Mouse (Mus musculus): ENCODE data around the gene Speer4d. TPM values are rescaled to one million over a fixed set of nuclear protein-coding genes. Genes with fewer than 3 reads are reported as not detected.
A peak's percentile ranks its signal among the peaks of the same experiment; 100 is the strongest.
"Not testable (repeated sequence)": the region's sequence is repeated elsewhere in the genome, so short reads cannot be mapped to it uniquely, and the experiment has no call there.

Speer4d gene
- total RNA-seq (2021), result not detected
- long read RNA-seq, experiment 1, result 0 reads
- long read RNA-seq, experiment 2, result 0 reads

DNA sequence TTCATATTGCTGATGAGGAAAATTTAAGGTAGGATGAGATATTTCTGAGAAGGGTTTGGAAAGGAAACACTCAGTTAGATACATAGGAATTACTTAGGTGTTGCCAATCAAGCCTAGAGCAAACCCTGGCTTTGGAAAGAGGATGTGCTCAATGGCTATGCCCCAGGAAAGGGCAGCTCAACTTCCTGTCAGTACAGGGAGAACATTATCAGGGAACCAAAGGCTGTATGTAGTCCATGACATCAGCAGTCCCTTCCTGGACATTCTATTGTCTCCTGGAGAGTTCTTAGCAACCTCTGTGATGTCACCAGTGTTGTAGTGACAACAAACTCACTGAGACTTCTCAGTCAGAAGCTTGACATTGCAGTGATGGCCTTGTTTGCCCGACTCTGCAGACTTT, at the start of gene Speer4d:
Gene Speer4d, plus strand, starts transcription at position 301 of the 400 bp plus-strand sequence.
- not testable (repeated sequence) for DNase-seq (ENCODE audit: low spot score in 2 of 2); H3K27ac ChIP-seq; H3K4me3 ChIP-seq

DNA sequence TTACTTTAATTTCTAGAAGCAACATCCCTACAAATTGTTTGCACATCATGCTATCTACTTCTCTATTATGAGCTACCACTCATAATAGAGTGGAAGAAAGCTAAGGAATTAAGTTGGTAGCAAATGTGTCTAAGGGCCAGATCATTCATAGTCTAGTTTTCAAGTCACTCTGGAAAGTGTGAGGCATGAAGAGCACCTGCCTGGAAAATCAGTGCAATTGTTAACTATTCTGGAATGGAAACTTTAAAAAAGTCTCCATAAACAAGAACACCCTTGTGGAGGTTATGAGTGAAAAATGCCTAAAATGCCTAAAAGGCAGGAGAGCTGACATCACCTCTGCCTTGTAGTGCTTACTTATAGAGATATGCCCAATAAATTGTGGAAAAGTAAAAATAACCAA, 45.1 kb upstream of the Speer4d start:
- DNase-seq (ENCODE audit: low spot score in 2 of 2); H3K27ac ChIP-seq; H3K4me3 ChIP-seq: not testable (repeated sequence)

DNA sequence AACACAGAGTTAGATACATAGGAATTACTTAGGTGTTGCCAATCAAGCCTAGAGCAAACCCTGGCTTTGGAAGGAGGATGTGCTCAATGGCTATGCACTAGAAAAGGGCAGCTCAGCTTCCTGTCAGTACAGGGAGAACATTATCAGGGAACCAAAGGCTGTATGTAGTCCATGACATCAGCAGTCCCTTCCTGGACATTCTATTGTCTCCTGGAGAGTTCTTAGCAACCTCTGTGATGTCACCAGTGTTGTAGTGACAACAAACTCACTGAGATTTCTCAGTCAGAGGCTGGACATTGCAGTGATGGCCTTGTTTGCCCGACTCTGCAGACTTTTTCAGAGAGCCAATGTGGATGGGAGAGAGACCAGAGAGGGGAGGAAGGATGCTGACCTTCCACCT, 41.8 kb upstream of the Speer4d start, which contains the start of gene Gm21083:
Gene Gm21083, plus strand, starts transcription at position 301 of the 400 bp plus-strand sequence.
- not testable (repeated sequence) for H3K4me3 ChIP-seq; DNase-seq (ENCODE audit: low spot score in 2 of 2); H3K27ac ChIP-seq

DNA sequence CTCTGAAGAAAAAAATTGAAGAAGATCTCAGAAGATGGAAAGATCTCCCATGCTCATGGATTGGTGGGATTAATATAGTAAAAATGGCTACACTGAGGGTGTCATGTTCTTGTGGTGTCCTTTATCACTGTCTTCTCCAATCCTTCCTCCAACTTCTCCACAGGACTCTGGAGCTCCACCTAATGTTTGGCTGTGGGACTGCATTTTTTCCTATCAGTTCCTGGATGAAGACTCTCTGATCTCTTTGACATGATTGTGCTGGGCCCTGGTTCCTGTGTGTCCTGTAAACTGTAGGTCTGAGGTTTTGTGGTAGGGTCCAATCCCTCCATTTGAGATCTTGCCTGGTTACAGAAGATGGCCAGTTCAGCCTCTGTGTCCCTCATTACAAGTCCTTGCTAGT, 32.5 kb upstream of the Speer4d start:
- H3K27ac ChIP-seq, H3K4me3 ChIP-seq: not testable (repeated sequence)
- peak; percentile 7 to 36 for DNase-seq (ENCODE audit: low spot score in 2 of 2)
- peak; percentile 62 for TF ChIP-seq CTCF (conservative IDR thresholded peaks at IDR 0.05)

DNA sequence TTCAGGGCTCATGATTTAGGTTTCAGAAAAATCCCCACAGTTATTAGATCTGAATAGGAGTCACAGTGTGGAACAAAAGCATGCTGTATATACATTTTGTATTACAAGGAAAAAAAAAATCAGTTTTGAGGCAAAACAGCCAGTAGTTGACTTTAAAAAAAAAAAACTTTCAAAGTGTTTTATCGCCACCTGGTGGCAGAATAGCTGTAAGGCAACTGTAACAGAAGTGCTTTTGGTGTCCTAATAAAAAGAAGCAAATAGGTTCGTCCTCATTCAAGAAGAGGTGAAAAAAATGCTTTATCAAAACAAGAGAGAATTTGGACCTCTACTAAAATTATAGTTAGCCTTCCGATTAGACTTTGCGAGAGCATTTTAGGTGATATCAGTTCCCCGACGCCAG, 30.6 kb upstream of the Speer4d start:
- peak; percentile 74 for TF ChIP-seq CTCF (conservative IDR thresholded peaks at IDR 0.05)
- not testable (repeated sequence) for H3K4me3 ChIP-seq
- peak; percentile 4 to 12 for DNase-seq (ENCODE audit: low spot score in 2 of 2)

DNA sequence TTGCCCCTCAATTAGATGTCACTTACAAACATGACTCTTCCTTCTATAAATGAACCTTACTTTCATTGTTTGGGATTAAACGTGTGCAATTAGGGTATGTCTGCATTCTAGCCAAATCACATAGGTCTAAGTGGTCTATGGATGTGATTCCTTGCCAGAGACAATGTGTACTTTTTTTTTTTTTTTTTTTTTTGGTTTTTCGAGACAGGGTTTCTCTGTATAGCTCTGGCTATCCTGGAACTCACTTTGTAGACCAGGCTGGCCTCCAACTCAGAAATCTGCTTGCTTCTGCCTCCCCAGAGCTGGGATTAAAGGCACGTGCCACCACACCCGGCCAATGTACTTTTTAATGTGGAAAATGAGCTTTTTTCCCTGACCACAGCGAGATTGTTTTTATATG, 28.2 kb upstream of the Speer4d start:
- H3K27ac ChIP-seq; DNase-seq (ENCODE audit: low spot score in 2 of 2); H3K4me3 ChIP-seq: not testable (repeated sequence)

More for the DNA sequence above, 30.6 kb upstream of the Speer4d start:
- H3K27ac ChIP-seq, result not testable (repeated sequence)

DNA sequence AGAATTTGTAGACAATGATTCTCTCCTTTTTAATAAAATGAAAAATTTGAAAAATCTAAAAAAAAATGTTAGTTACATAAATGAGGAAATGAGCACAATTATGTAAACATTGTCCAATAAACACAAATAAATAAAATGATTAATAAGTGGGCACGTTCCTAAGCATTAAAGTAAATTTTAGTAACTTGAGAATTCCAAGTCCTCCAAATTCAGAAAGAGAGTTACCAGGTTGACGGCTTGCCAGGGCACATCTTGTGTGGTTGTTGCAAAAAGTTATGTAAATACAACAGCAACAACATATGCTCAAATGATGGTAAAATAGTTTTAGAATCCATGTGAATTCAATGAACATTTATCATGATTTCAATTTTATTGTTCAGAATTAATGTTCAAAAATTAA, 27.3 kb upstream of the Speer4d start:
- not testable (repeated sequence) for DNase-seq (ENCODE audit: low spot score in 2 of 2); H3K27ac ChIP-seq; H3K4me3 ChIP-seq

DNA sequence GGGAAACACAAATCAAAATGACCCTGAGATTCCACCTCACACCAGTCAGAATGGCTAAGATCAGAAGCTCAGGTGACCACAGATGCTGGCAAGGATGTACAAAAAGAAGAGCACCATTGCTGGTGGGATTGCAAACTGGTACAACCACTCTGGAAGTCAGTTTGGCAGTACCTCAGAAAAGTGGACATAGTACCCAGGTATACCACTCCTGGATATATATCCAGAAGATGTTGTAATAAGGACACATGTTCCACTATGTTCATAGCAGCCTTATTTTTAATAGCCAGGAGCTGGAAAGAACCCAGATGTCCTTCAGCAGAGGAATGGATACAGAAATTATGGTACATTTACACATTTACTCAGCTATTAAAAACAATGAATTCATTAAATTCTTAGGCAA, 20.0 kb upstream of the Speer4d start:
- not testable (repeated sequence) for H3K4me3 ChIP-seq; H3K27ac ChIP-seq; DNase-seq (ENCODE audit: low spot score in 2 of 2)

DNA sequence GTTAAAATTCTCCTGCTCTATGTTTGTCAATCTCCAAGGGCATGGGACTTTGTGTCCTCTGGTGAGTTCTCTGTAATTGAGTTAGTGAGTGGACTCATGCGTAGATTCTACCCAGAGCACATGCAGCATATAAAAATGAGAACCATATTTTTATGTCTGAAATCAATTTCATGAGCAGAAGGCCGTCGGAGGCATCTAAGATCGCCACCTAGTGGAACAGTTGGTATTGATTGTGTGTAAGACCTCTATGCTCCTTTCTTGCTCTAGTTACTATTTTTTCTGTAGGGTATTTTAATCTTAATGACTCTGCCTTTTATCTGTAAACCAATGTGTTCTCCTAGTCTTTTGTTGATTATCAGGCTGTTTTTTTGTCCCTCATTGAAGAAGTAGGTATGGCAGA, 18.5 kb upstream of the Speer4d start:
- DNase-seq (ENCODE audit: low spot score in 2 of 2), result peak in 1 of 2 experiments; percentile 30
- not testable (repeated sequence) for H3K4me3 ChIP-seq, H3K27ac ChIP-seq
- TF ChIP-seq CTCF (conservative IDR thresholded peaks at IDR 0.05), result peak; percentile 62

DNA sequence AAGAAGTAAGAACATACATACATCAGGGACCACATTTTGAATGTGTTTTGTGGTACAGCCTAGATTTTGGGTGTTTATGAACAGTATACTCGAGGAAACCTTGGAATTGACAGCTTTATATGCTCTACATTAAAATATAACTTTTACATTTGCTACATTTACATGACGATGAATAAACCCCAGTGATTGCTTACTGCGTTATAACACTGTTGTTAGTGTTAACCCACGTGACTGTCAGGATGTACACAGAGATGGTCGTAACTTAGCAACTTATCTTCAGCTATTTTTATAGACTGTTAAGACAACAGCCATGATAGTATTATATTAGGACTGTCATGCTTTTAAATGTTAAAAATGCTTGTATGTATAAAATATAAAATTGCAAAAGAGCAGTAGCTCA, 17.4 kb upstream of the Speer4d start:
- not testable (repeated sequence) for H3K27ac ChIP-seq; H3K4me3 ChIP-seq; DNase-seq (ENCODE audit: low spot score in 2 of 2)

DNA sequence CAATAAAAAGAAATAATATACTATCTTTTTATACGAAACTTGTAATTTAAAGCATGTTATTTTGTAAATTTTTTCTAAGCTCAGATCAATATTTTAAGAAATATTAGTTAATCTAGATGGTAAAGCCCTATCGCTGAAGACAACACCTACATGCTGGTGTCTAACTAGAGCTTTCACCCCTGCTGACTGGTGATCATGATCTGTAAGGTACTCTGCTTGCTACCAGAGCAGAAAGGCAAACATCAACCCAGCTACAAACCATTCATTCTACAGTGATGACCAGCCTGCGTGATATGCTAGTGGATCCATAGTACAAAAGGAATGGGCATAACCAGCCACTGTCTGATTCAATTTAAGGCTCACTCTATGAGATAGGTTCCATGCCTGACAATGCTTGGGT, 16.9 kb upstream of the Speer4d start:
- not testable (repeated sequence) for H3K4me3 ChIP-seq; DNase-seq (ENCODE audit: low spot score in 2 of 2); H3K27ac ChIP-seq

DNA sequence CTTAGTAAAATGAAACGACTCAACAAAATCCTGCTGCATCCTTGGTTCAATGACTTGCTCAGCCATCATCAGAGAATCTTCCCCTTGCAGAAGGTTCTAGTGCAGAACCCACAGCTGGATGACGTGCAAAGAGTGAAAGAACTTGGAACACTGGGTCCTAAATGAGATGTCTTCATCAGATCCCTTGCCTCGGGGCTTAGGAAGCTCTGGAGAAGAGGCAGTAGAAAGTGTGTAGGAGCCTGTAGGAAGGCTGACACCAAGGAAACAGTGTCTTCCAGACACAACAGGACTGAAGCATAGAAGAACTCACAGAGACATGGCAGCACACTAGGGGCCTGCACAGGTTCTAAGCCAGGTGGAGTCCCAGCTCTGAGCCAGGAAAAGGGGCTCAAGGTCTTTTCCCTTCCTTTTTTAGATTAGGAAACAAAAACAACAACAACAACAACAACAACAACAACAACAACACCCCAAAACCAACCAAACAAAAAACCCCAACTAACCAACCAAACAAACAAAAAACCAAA, 16.4 kb upstream of the Speer4d start:
- not testable (repeated sequence) for H3K27ac ChIP-seq; DNase-seq (ENCODE audit: low spot score in 2 of 2); H3K4me3 ChIP-seq

DNA sequence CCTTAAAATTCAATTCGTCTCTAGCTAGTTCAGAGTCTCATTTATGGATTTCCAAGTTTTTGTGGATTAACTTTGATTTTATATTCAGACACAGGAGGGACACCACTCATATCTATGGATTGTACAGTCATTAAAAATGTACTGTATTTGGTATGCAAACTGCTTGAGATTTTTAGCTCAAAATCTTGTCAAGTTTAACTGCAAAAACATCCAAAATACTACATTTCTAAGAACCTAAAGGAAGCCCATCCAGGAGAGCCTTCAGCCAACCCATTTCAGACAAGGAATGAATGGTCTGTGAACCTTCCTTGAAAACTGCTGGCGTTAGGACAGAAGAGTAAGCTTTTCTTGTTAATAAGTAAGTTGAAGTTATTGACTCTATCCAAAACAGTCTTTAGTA, 15.9 kb upstream of the Speer4d start:
- H3K27ac ChIP-seq; DNase-seq (ENCODE audit: low spot score in 2 of 2); H3K4me3 ChIP-seq: not testable (repeated sequence)

DNA sequence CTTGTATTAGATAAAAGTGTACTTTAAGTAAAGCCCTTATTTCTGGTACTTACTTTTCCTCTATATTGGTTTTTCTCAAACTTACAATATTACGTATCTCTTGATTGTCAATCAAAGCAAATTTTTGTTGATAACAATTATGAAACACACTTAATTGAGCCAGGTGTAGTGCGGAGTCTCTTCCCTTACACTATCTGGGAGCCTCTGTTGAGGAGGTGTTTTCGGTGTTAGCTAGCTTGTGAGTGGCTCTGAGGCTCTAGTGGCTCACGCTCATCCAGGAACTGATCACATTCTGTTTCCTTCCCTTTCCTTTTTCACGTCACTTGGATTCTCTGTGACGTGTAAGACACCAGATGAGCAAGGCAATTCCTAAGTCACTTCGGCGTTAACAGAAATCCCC, 15.3 kb upstream of the Speer4d start:
- H3K27ac ChIP-seq; H3K4me3 ChIP-seq; DNase-seq (ENCODE audit: low spot score in 2 of 2): not testable (repeated sequence)

DNA sequence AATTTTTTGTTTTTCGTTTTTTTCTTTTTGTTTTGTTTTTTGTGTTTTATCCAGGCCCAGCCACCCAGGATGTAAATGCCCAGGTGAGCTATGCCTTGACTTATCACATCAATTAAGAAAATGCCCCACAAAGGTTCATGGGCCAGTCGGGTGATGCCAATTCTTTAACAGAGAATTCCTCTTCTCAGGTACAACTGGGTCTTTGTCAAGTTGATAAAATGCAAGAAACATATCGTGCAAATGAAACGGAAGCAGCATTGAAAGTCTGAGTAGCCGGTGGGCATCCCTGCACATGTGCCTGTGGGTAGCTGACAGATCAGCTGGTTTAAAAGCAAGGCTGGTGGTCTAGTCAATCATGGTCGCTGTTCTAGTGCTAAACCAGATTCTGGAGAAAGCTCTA, 12.2 kb upstream of the Speer4d start:
- peak in 1 of 2 experiments; percentile 16 for DNase-seq (ENCODE audit: low spot score in 2 of 2)
- H3K4me3 ChIP-seq, H3K27ac ChIP-seq: not testable (repeated sequence)
